Mouse (Mus musculus) kidney, postnatal 0 days (tissue): ENCODE data around the gene Kcp. TPM values are rescaled to one million over a fixed set of nuclear protein-coding genes. Genes with fewer than 3 reads are reported as not detected.
A peak's percentile ranks its signal among the peaks of the same experiment; 100 is the strongest.

ENCODE experiments used
- ATAC-seq: fragments of 200-750 bp; cut with Nextera tagmentation; replicated peaks from 2 replicates; pipeline ENCODE4 v1.8.0; 2017; ENCODE audit warnings: low read depth, moderate number of reproducible peaks, moderate TSS enrichment, moderate library complexity; ENCODE audit not compliant: low FRiP score
- DNase-seq: peaks from one replicate; pipeline ENCODE4 v3.0.0-alpha.2; 2016; ENCODE audit warnings: low spot score
- H3K27ac ChIP-seq: fragments of 300-500 bp; sonication (generic); 2 replicates; pipeline ENCODE4 v1.5.1; 2014; ENCODE audit warnings: mild to moderate bottlenecking
- H3K27me3 ChIP-seq: fragments of 300-500 bp; sonication (generic); 2 replicates; pipeline ENCODE4 v1.6.1; 2014; ENCODE audit warnings: low read length, mixed read lengths; ENCODE audit not compliant: insufficient read depth
- H3K36me3 ChIP-seq: fragments of 300-500 bp; sonication (generic); 2 replicates; pipeline ENCODE4 v1.6.1; 2014; ENCODE audit warnings: low read length, mixed read lengths; ENCODE audit not compliant: insufficient read depth
- H3K4me1 ChIP-seq: fragments of 300-500 bp; sonication (generic); replicated peaks from 2 replicates; pipeline ENCODE4 v1.6.1; 2014; ENCODE audit warnings: antibody characterized with exemption, low read length, mixed read lengths; ENCODE audit not compliant: insufficient read depth
- H3K4me2 ChIP-seq: fragments of 300-500 bp; sonication (generic); 2 replicates; pipeline ENCODE4 v1.6.1; 2014; ENCODE audit warnings: mild to moderate bottlenecking, low read length, moderate library complexity, mixed read lengths
- H3K4me3 ChIP-seq: fragments of 300-500 bp; sonication (generic); replicated peaks from 2 replicates; pipeline ENCODE4 v1.5.1; 2014; ENCODE audit warnings: low read depth, low read length
- H3K9ac ChIP-seq: fragments of 300-500 bp; sonication (generic); 2 replicates; pipeline ENCODE4 v1.6.1; 2014; ENCODE audit warnings: low read depth, low read length
- H3K9me3 ChIP-seq: fragments of 300-500 bp; sonication (generic); replicated peaks from 2 replicates; pipeline ENCODE4 v1.6.1; 2016; ENCODE audit warnings: low read length, inconsistent platforms, mixed read lengths
- CTCF ChIP-seq: IDR thresholded peaks from 2 replicates; pipeline ENCODE4 v1.5.1; 2016; ENCODE audit warnings: antibody characterized with exemption, low read depth, mild to moderate bottlenecking, moderate library complexity
- WGBS: fragments of 180-500 bp; shearing (Covaris S2); extraction: QIAGEN DNeasy Blood & Tissue Kit; methylation state at CpG from one replicate; pipeline ENCODE4 v1.1.7; 2014; 5-methylcytosine and 5-hydroxymethylcytosine counted together
- polyA plus RNA-seq: library from polyadenylated mRNA; unstranded; fragments of >200 nt; fragmentation: Nextera tagmentation; extraction: Ambion mirVana; gene quantifications from 2 replicates; pipeline ENCODE4 v1.2.1, GENCODE M21; 2015

The Kcp gene
- polyA plus RNA-seq, 1 experiment from 2014 or later, result 17.1 TPM

DNA sequence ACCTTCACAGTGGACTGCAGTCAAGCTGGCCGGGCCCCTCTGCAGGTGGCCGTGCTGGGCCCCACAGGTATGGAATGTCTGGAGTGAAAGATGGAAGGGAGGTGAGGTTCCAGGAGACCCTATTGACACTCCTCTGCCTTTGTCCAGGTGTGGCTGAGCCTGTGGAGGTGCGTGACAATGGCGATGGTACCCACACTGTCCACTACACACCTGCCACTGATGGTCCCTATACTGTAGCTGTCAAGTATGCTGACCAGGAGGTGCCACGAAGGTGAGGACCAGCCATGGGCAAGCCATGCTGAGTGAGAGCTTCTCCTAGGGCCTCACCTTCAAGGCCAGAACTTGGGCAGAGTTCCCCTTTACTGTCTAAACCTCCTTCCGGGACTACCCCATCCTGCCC is 57.1 kb downstream of the Kcp start:
- no peak for TF ChIP-seq CTCF
- no peak for ATAC-seq
- H3K36me3 ChIP-seq, result 0 out of 2 replicates have a peak, but pooled peaks cover 2% of the 10 kb centered on the region

DNA sequence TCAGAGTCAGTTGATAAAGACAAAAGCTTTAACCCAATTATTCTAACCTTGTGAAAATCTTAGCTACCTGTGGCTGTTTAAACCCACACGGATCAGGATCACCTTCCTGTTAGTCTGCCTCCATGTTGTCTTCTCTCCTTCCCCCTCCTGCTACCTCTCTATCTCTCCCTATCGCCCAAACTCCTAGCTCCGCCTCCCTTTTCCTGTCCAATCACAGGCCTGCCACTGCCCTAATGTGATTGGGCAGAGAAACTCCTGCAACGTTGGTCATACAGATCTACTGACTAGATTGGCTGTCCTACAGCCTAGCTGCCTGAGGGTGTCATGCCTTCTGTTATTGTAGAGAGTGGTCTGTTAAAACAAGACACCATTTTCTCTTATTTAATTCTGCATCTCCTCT is 57.9 kb downstream of the Kcp start:
- H3K27me3 ChIP-seq, result no peaks in the 10 kb centered on the region
- DNase-seq (no peak), ATAC-seq (no peak)
- H3K4me3 ChIP-seq, result no peak overlapping the region
- H3K27ac ChIP-seq, result no peak overlapping the region
- H3K4me2 ChIP-seq, result no peak overlapping the region
- 0 out of 2 replicates have a peak, but pooled peaks cover 2% of the 10 kb centered on the region for H3K36me3 ChIP-seq
- no peaks in the 10 kb centered on the region for H3K9me3 ChIP-seq
- TF ChIP-seq CTCF, result no peak
- no peaks in the 10 kb centered on the region for H3K4me1 ChIP-seq
- H3K9ac ChIP-seq, result no peak overlapping the region
- 35% methylated on average over 4 of the region's 4 CpGs for WGBS

More for the DNA sequence above, 57.1 kb downstream of the Kcp start:
- no peak overlapping the region for H3K4me2 ChIP-seq
- no peaks in the 10 kb centered on the region for H3K4me1 ChIP-seq
- no peak overlapping the region for H3K27ac ChIP-seq
- 87% methylated on average over 6 of the region's 6 CpGs for WGBS
- no peak overlapping the region for H3K9ac ChIP-seq
- no peaks in the 10 kb centered on the region for H3K9me3 ChIP-seq
- no peaks in the 10 kb centered on the region for H3K27me3 ChIP-seq
- H3K4me3 ChIP-seq, result no peak overlapping the region
- DNase-seq, result no peak

GRCm38 (mm10) chr6:29445354-29445753 is 62.4 kb downstream of the Kcp start:
- Histone ChIP-seq H3K9ac (no peak overlapping the region), H3K27me3 (no peaks in the 10 kb centered on the region), H3K4me1 (no peaks in the 10 kb centered on the region), H3K9me3 (no peaks in the 10 kb centered on the region), H3K4me2 (no peak overlapping the region), H3K4me3 (no peak overlapping the region), H3K36me3 (0 out of 2 replicates have a peak, but pooled peaks cover 2% of the 10 kb centered on the region), H3K27ac (no peak overlapping the region)
- ATAC-seq (no peak), DNase-seq (no peak)
- TF ChIP-seq CTCF, result no peak
- 91% methylated on average over 7 of the region's 7 CpGs for WGBS

DNA sequence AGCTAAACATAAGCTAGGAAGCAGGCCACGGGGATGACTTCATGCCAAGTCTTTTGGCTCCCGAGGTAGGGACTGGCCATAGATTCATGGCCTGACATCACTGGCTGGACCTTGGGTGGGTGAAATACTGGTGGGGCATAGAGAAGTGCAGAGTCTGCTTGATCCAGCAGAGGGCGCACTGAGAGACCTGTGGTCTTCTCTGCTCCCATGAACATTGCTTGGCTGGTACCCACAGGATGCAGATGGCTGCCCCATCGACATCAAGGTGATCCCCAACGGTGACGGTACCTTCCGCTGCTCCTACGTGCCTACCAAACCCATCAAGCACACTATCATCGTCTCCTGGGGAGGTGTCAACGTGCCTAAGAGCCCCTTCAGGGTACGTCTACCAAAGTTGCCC is 63.0 kb downstream of the Kcp start:
- no peaks in the 10 kb centered on the region for H3K9me3 ChIP-seq
- H3K4me2 ChIP-seq, result no peak overlapping the region
- WGBS, result 65% methylated on average over 11 of the region's 11 CpGs
- no peaks in the 10 kb centered on the region for H3K27me3 ChIP-seq
- H3K4me3 ChIP-seq, result no peak overlapping the region
- no peaks in the 10 kb centered on the region for H3K4me1 ChIP-seq
- ATAC-seq (no peak), DNase-seq (peak; percentile 44)
- peak; percentile 72 for TF ChIP-seq CTCF
- H3K27ac ChIP-seq, result no peak overlapping the region
- no peak overlapping the region for H3K9ac ChIP-seq
- H3K36me3 ChIP-seq, result 0 out of 2 replicates have a peak, but pooled peaks cover 2% of the 10 kb centered on the region

GRCm38 (mm10) chr6:29439789-29440188 is 68.0 kb downstream of the Kcp start:
- H3K27me3 ChIP-seq, result no peaks in the 10 kb centered on the region
- H3K4me2 ChIP-seq, result no peak overlapping the region
- no peak for ATAC-seq
- no peak for DNase-seq
- H3K9me3 ChIP-seq, result no peaks in the 10 kb centered on the region
- no peak overlapping the region for H3K27ac ChIP-seq
- H3K4me1 ChIP-seq, result peaks cover 16% of the 10 kb centered on the region
- no peaks in the 10 kb centered on the region for H3K36me3 ChIP-seq
- no peak overlapping the region for H3K9ac ChIP-seq
- H3K4me3 ChIP-seq, result no peak overlapping the region
- TF ChIP-seq CTCF, result no peak
- WGBS, result 91% methylated on average over 6 of the region's 6 CpGs

DNA sequence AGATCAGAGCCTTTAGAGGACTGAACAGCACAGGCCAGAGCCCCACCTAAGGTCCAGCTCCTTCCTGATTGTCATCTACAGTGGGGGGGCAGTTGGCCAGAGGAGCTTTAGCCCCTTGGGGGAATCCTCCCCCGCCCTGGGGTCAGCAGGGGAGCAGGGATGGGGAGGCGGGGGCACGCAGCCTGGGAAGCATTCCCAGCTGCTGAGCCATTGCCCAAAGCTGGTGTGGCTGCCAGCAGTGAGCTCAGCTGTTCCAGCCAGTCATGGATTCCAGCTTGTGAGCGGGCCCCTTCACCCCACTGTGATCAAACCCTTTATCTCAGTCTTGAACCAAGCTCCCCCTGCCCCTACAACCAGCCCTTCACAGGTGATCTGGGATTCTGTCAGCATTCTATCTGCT is 68.5 kb downstream of the Kcp start:
- no peak for TF ChIP-seq CTCF
- Histone ChIP-seq H3K27ac (no peak overlapping the region), H3K4me2 (no peak overlapping the region), H3K4me3 (no peak overlapping the region), H3K4me1 (peaks cover 17% of the 10 kb centered on the region), H3K36me3 (no peaks in the 10 kb centered on the region), H3K27me3 (no peaks in the 10 kb centered on the region), H3K9ac (no peak overlapping the region), H3K9me3 (no peaks in the 10 kb centered on the region)
- ATAC-seq, result no peak
- DNase-seq, result no peak
- WGBS, result 71% methylated on average over 4 of the region's 4 CpGs

GRCm38 (mm10) chr6:29436461-29436934 is 71.3 kb downstream of the Kcp start:
- peak; percentile 30; the same call in 1 of the 2 replicates for ATAC-seq
- no peaks in the 10 kb centered on the region for H3K36me3 ChIP-seq
- no peak for TF ChIP-seq CTCF
- no peak overlapping the region for H3K27ac ChIP-seq
- no peak overlapping the region for H3K4me3 ChIP-seq
- H3K4me2 ChIP-seq, result peak overlapping the region; percentile 89
- peak; percentile 53 for DNase-seq
- no peak overlapping the region for H3K9ac ChIP-seq
- peaks cover 31% of the 10 kb centered on the region for H3K4me1 ChIP-seq
- H3K9me3 ChIP-seq, result no peaks in the 10 kb centered on the region
- no peaks in the 10 kb centered on the region for H3K27me3 ChIP-seq
- 9% methylated on average over 11 of the region's 11 CpGs for WGBS
